Comparison of ENCODE assay signal across 8 mouse cellular contexts in the genomic region with DNA sequence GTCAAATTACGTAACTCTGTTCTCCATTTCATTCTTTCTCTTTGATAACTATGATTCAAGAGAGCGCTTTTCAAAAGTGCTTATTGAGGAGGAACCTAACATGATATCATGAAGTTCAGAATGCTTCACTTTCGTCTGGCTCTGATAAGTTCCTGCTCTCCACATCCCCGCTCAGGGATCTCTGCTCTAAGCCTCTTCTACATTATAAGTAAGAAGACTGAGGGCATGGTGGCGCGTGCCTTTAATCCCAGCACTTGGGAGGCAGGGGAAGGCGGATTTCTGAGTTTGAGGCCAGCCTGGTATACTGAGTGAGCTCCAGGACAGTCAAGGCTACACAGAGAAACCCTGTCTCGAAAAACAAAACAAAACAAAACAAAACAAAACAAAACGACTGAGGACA. TPM values are rescaled to one million over a fixed set of nuclear protein-coding genes. Genes with fewer than 3 reads are reported as not detected.
A peak's percentile ranks its signal among the peaks of the same experiment; 100 is the strongest.
DNase-seq lines count a peak whose midpoint lies in the region; ATAC-seq and TF ChIP-seq lines count a peak whose summit lies in the region.

No protein-coding gene starts in this region.

- peaks cover 13% of the 10 kb centered on the region for H3K4me1 ChIP-seq in hindbrain, embryonic 16.5 days (ENCODE audit: control insufficient read depth, insufficient read depth, low read depth, low read length)
- peaks cover 11% of the 10 kb centered on the region; the same call in 1 of the 2 replicates for H3K4me1 ChIP-seq in liver, postnatal 0 days (ENCODE audit: insufficient read depth)
- peaks cover 9% of the 10 kb centered on the region for H3K4me1 ChIP-seq in stomach, embryonic 16.5 days (ENCODE audit: control insufficient read depth, insufficient read depth, low read length)

- H3K36me3 ChIP-seq in hindbrain, embryonic 16.5 days (ENCODE audit: control insufficient read depth, insufficient read depth, low read length), result peaks cover 5% of the 10 kb centered on the region; the same call in 1 of the 2 replicates
- H3K36me3 ChIP-seq in liver, postnatal 0 days (replicated peaks; ENCODE audit: insufficient read depth, low read length), result no peaks in the 10 kb centered on the region
- peaks cover 3% of the 10 kb centered on the region; the same call in 1 of the 2 replicates for H3K36me3 ChIP-seq in stomach, embryonic 16.5 days (ENCODE audit: control insufficient read depth, insufficient read depth, low read length)

- no peak for ATAC-seq in hindbrain, embryonic 16.5 days
- ATAC-seq in liver, postnatal 0 days, result no peak
- ATAC-seq in stomach, embryonic 16.5 days (ENCODE audit: insufficient read depth, low FRiP score), result no peak

- no peak for TF ChIP-seq CTCF in liver, postnatal 0 days (IDR thresholded peaks at IDR 0.05; ENCODE audit: low read depth)

- no peak for TF ChIP-seq EP300 in liver, postnatal 0 days (IDR thresholded peaks at IDR 0.05; ENCODE audit: low read depth)

- H3K27me3 ChIP-seq in hindbrain, embryonic 16.5 days (replicated peaks; ENCODE audit: control insufficient read depth, insufficient read depth, low read length), result no peaks in the 10 kb centered on the region
- no peaks in the 10 kb centered on the region for H3K27me3 ChIP-seq in liver, postnatal 0 days (ENCODE audit: insufficient read depth, low read length)
- no peaks in the 10 kb centered on the region for H3K27me3 ChIP-seq in stomach, embryonic 16.5 days (ENCODE audit: control insufficient read depth, insufficient read depth, low read length)

- WGBS in hindbrain, embryonic 16.5 days, result 21% methylated on average over 9 of the region's 9 CpGs
- 15% methylated on average over 9 of the region's 9 CpGs for WGBS in liver, postnatal 0 days (ENCODE audit: insufficient replicate concordance)
- 18% methylated on average over 9 of the region's 9 CpGs for WGBS in stomach, embryonic 16.5 days

- peak; percentile 14 for DNase-seq in adrenal gland, adult 2 months
- DNase-seq in adrenal gland, adult 8-10 months, result no peak
- peak; percentile 1 to 2 for DNase-seq in CD8-positive naive resting alpha-beta T cell, adult 2 months (ENCODE audit: low read depth in 2 of 2, low spot score in 2 of 2)
- peak; percentile 27 for DNase-seq in embryo, embryonic 11 days
- DNase-seq in liver, postnatal 0 days, result peak; percentile 14
- no peak for DNase-seq in frontal cortex, postnatal 10 days (ENCODE audit: low spot score in 2 of 2)

- H3K4me2 ChIP-seq in hindbrain, embryonic 16.5 days (ENCODE audit: low read length), result peak overlapping the region; percentile 93
- peak overlapping the region; percentile 90 for H3K4me2 ChIP-seq in liver, postnatal 0 days (ENCODE audit: low read depth, low read length)
- H3K4me2 ChIP-seq in stomach, embryonic 16.5 days (ENCODE audit: low read depth, low read length), result peak overlapping the region; percentile 94

- no peaks in the 10 kb centered on the region for H3K9me3 ChIP-seq in hindbrain, embryonic 16.5 days (ENCODE audit: control insufficient read depth, low read length)
- no peaks in the 10 kb centered on the region for H3K9me3 ChIP-seq in liver, postnatal 0 days (ENCODE audit: low read length)
- no peaks in the 10 kb centered on the region for H3K9me3 ChIP-seq in stomach, embryonic 16.5 days (replicated peaks; ENCODE audit: control insufficient read depth, low read length)

- peak overlapping the region; percentile 92 for H3K9ac ChIP-seq in hindbrain, embryonic 16.5 days (ENCODE audit: low read depth, low read length)
- H3K9ac ChIP-seq in liver, postnatal 0 days (replicated peaks), result peak overlapping the region; percentile 83
- peak overlapping the region; percentile 93 for H3K9ac ChIP-seq in stomach, embryonic 16.5 days (ENCODE audit: low read length)

- H3K27ac ChIP-seq in hindbrain, embryonic 16.5 days (ENCODE audit: low read depth, low read length), result no peak overlapping the region
- peak overlapping the region; percentile 66; the same call in 1 of the 2 replicates for H3K27ac ChIP-seq in liver, postnatal 0 days (ENCODE audit: low read depth)
- no peak overlapping the region for H3K27ac ChIP-seq in stomach, embryonic 16.5 days (ENCODE audit: low read length)

- peak overlapping the region; percentile 92 for H3K4me3 ChIP-seq in hindbrain, embryonic 16.5 days (ENCODE audit: low read length)
- H3K4me3 ChIP-seq in liver, postnatal 0 days (ENCODE audit: low read depth, low read length), result peak overlapping the region; percentile 66
- H3K4me3 ChIP-seq in stomach, embryonic 16.5 days (replicated peaks; ENCODE audit: low read length), result peak overlapping the region; percentile 97

RNA-seq across cellular contexts. Expression of a gene that starts 0.3 kb away (rescaled TPM):
- 10 to 100 TPM; 31.9 to 37.1 TPM for total RNA-seq in adrenal gland, adult 2 months (2021)
- polyA plus RNA-seq in adrenal gland, adult 2 months (2012; rRNA removed), result 12.9 and 14.6 TPM in 2 replicates
- total RNA-seq in adrenal gland, adult 8-10 months (2022), result 10 to 100 TPM; 33.0 to 41.3 (median 37.4) TPM
- polyA plus RNA-seq in hindbrain, embryonic 16.5 days (2015; fragmentation: Nextera tagmentation; extraction: Ambion mirVana), result 36.5 and 38.5 TPM in 2 replicates
- polyA plus RNA-seq in liver, postnatal 0 days (2015; fragmentation: Nextera tagmentation; extraction: Ambion mirVana), result 13.4 and 15.2 TPM in 2 replicates
- 41.4 and 45.2 TPM in 2 replicates for polyA plus RNA-seq in stomach, embryonic 16.5 days (2015; fragmentation: Nextera tagmentation; extraction: Ambion mirVana)

Comparison
In these comparisons a context has a peak if more than half of its experiments do, and no peak if none do; other contexts are left out.
1. DNase-seq: peak in adrenal gland, adult 2 months (single experiment), CD8-positive naive resting alpha-beta T cell, adult 2 months (2 of 2), embryo, embryonic 11 days (single experiment) and liver, postnatal 0 days (single experiment); none in adrenal gland, adult 8-10 months (single experiment) and frontal cortex, postnatal 10 days (0 of 2).
2. Peak in every context shown above with its lines, with median percentiles within 50 percentile points of each other: H3K4me2 ChIP-seq, H3K4me3 ChIP-seq and H3K9ac ChIP-seq.